Mouse (Mus musculus) forelimb bud, embryonic 11.5 days (tissue): ENCODE data around the gene Chpf.

Source experiments
- DNase-seq: peaks from one replicate; pipeline ENCODE4 v3.0.0-alpha.2; 2012; ENCODE audit warnings: low read depth, low spot score

Gene Chpf

DNA sequence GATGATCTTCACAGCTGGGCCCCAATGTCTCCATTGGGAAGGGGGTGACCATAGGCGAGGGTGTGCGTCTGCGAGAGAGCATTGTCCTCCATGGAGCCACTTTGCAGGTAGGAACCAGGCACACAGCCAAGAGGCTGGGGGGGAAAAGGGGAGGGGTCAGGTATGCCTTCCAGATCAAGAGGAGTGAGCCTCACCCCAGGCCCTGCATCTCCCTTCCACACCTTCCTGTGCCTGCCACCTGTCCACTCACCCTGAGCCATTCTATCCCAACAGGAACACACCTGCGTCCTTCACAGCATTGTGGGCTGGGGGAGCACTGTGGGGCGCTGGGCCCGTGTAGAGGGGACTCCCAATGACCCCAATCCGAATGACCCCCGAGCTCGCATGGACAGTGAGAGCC, 36.9 kb downstream of the Chpf start:
- no peak for DNase-seq

DNA sequence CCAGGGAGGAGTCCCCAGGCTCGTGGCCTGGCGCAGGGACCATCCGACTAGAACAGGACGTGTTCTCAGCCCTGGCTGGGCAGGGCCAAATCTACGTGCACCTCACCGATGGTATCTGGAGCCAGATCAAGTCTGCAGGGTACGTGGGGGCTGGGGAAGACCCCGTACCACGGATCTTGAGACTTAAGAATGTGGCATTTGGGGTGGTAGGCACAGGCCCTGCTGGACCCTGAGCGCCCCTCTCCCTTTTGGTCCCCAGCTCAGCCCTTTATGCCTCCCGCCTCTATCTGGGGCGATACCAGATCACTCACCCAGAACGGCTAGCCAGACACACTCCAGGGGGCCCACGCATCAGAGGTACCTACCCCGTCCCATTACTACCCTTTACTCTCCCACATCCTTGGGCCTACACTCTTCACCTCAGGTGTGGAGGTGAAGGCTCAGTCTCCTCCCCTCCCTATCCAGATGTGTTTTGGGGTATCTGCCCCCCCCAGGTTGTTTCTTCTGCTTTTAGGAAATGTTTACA, 37.6 kb downstream of the Chpf start:
- DNase-seq, result no peak

DNA sequence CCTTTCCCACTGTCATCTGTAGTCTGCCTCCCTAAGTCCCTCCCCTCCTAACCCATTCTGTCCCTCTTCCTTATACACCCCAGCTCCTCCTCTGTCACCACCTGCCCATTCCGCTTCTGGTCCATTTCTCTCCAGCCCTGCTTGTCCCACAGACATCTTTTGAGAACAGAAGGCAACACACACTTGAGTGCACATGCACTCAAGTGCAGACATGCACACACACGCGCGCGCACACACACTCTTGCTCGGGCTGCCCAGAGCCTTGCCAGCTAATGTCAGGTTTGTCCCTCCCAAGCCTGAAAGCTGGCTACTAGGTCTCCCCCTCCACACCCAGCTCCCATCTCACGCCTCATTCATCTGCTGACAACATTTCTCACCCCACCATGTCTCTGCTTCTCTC, 38.4 kb downstream of the Chpf start:
- no peak for DNase-seq

DNA sequence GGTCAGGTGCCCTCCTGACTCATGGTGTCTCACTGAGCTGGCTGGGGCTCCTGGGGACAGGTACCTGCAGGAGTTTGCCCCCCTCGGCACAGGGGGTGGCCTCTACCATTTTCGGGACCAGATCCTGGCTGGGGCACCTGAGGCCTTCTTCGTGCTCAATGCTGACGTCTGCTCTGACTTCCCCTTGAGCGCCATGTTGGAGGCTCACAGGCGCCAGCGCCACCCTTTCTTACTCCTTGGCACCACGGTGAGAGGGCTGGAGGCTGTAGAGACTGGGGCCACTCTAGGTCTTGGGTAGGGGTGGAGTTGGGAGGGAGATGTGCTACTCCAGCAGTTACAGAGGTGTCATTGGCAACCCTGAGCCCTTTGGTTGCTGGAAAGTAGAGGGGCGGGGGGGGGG, 40.3 kb downstream of the Chpf start:
- no peak for DNase-seq

DNA sequence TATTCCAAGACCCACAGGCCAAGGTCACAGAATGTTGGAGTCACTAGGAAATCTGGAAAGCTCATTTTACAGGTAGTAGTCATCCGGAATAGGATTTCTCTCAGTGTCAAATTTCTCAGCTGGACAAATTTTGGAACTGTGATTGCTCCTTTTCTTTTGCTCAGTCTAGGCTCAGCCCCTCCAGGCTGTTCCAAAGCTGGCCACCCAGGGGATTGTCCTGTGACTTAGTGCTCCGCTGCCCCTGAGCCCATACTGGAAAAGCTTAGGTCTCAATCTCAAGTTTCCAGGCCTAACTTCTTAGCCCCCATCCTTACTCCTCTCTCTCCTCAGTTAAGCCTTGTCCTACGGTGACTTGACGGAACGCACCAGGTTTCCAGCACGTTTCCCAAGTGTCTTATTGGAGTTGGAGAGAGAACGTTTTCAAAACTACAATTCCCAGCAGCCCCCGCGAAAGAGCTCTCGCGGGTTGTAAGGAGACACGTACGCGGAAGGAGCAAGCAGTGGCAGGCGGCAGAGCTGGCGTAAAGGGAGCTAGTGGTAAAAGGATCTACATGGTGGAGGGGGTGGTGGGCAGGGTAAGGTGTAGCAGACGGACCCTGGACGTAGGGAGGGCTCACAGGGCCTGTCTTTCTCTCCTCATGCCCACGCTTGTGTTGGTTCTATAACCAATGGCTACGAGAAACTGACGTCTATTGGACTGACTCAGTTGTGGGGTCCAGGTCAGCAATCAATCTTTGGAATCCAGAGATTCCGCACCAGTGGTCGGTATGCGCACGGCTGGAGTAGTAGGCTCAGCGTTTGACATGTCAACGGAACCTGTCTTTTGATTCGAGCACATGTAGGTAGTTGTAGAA, 43.4 kb downstream of the Chpf start, which contains the start of gene Gmppa:
Gene Gmppa, plus strand, starts transcription at position 456 of the 854 bp plus-strand sequence.
- DNase-seq, result peak; percentile 86

DNA sequence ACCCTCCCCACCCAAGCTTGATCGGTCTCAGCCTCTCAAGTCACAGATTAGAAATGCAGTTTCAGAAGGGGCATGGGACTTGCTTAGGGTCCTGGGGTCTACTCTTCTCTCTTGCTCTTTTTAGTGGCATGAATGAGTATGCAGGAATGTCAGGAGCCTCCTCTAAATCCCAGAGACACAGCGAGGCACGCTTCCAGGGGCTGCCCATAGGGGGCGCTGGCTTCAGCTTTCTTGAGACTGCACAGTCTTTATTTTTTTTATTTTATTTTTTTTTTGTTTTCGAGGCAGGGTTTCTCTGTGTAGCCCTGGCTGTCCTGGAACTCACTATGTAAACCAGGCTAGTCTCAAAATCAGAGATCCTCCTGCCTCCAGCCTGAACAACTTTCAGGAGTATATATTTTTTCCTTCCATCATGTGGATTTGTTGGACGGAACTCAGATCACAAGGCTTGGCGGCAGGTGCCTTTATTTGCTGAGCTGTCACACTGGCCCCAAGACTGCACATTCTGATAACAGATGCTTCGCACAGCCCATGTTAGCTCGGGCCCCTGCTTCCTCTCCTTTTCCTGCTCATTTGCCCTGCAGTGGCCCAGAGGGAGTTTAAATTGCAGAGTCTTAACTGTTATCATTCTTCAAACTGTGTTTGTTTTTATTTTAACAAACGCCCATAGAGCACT, 53.2 kb downstream of the Chpf start:
- peak; percentile 79 for DNase-seq
